Mouse (Mus musculus) MEL (cell line): ENCODE results near the gene Ints4. TPM values are rescaled to one million over a fixed set of nuclear protein-coding genes. Genes with fewer than 3 reads are reported as not detected.

ENCODE experiments used
- DNase-seq: peaks from one replicate; pipeline ENCODE4 v3.0.0; 2011; ENCODE audit warnings: low read depth, low spot score
- H3K27ac ChIP-seq: 2 replicates; pipeline ENCODE4 v1.5.1; 2012; ENCODE audit warnings: low read depth, mild to moderate bottlenecking, control low read depth, low read length, moderate library complexity; ENCODE audit not compliant: control insufficient read depth
- H3K27me3 ChIP-seq, 2 experiments: fragments of 150-350 bp in 1 of 2; sonication (generic) in 1 of 2; 2 replicates each; pipeline ENCODE4 v1.6.1; 2012; ENCODE audit warnings: low read length in 2 of 2, mild to moderate bottlenecking in 2 of 2, improper control_type of control experiment in 1 of 2, moderate library complexity in 1 of 2; ENCODE audit not compliant: insufficient read depth in 2 of 2, control insufficient read depth in 1 of 2
- H3K36me3 ChIP-seq, 2 experiments: 2 replicates each; pipeline ENCODE4 v1.6.1; 2012 to 2014; ENCODE audit warnings: low read length in 2 of 2, improper control_type of control experiment in 1 of 2, inconsistent platforms in 1 of 2, mild to moderate bottlenecking in 1 of 2; ENCODE audit not compliant: insufficient read depth in 2 of 2, control insufficient read depth in 1 of 2
- H3K4me1 ChIP-seq, 2 experiments: fragments of 150-350 bp in 1 of 2; sonication (generic) in 1 of 2; 2 replicates each; pipeline ENCODE4 v1.6.1; 2012; ENCODE audit warnings: low read length in 2 of 2, improper control_type of control experiment in 1 of 2, mild to moderate bottlenecking in 1 of 2; ENCODE audit not compliant: insufficient read depth in 2 of 2, control insufficient read depth in 1 of 2
- H3K4me3 ChIP-seq, 2 experiments: fragments of 150-350 bp in 1 of 2; sonication (generic) in 1 of 2; 2 replicates each; pipeline ENCODE4 v1.5.1; 2012; ENCODE audit warnings: low read depth in 2 of 2, low read length in 2 of 2, mild to moderate bottlenecking in 2 of 2, moderate library complexity in 2 of 2, control low read depth in 1 of 2, improper control_type of control experiment in 1 of 2; ENCODE audit not compliant: control insufficient read depth in 1 of 2, insufficient read depth in 1 of 2
- H3K79me2 ChIP-seq: 2 replicates; pipeline ENCODE4 v1.6.1; 2012; ENCODE audit warnings: mild to moderate bottlenecking, low read length, moderate library complexity; ENCODE audit not compliant: control insufficient read depth, poor library complexity, insufficient read depth
- H3K9ac ChIP-seq: 2 replicates; pipeline ENCODE4 v1.6.1; 2012; ENCODE audit warnings: low read depth, mild to moderate bottlenecking, control low read depth, low read length, moderate library complexity; ENCODE audit not compliant: control insufficient read depth, poor library complexity, severe bottlenecking
- H3K9me3 ChIP-seq: fragments of 150-350 bp; sonication (generic); replicated peaks from 2 replicates; pipeline ENCODE4 v1.6.1; 2012; ENCODE audit warnings: mild to moderate bottlenecking, low read length, improper control_type of control experiment, moderate library complexity; ENCODE audit not compliant: insufficient read depth
- CHD1 ChIP-seq: IDR thresholded peaks from 2 replicates; pipeline ENCODE4 v1.6.1; 2012; ENCODE audit warnings: low read depth, mild to moderate bottlenecking, inconsistent platforms, low read length, improper control_type of control experiment
- EP300 ChIP-seq, 2 experiments: IDR thresholded peaks; 2 replicates each; pipeline ENCODE4 v1.6.1; 2011; ENCODE audit warnings: improper control_type of control experiment in 2 of 2, low read length in 2 of 2, low read depth in 1 of 2, mild to moderate bottlenecking in 1 of 2
- ETS1 ChIP-seq: IDR thresholded peaks from 2 replicates; pipeline ENCODE4 v1.6.1; 2012; ENCODE audit warnings: low read depth, mild to moderate bottlenecking, inconsistent platforms, low read length, improper control_type of control experiment, moderate library complexity
- GABPA ChIP-seq: IDR thresholded peaks from 2 replicates; pipeline ENCODE4 v1.6.1; 2012; ENCODE audit warnings: low read depth, mild to moderate bottlenecking, inconsistent platforms, low read length, improper control_type of control experiment, moderate library complexity
- GATA1 ChIP-seq: IDR thresholded peaks from 2 replicates; pipeline ENCODE4 v1.6.1; 2011; ENCODE audit warnings: low read depth, low read length, improper control_type of control experiment
- KAT2A ChIP-seq: conservative IDR thresholded peaks from 2 replicates; pipeline ENCODE4 v1.6.1; 2012; ENCODE audit warnings: low read depth, low read length, improper control_type of control experiment, inconsistent platforms
- MAZ ChIP-seq: IDR thresholded peaks from 2 replicates; pipeline ENCODE4 v1.6.1; 2012; ENCODE audit warnings: low read depth, mild to moderate bottlenecking, inconsistent platforms, low read length, improper control_type of control experiment
- MEF2A ChIP-seq: IDR thresholded peaks from 2 replicates; pipeline ENCODE4 v1.6.1; 2014; ENCODE audit warnings: low read depth, mild to moderate bottlenecking, inconsistent platforms, low read length, improper control_type of control experiment; ENCODE audit not compliant: poor library complexity, insufficient replicate concordance, severe bottlenecking; ENCODE audit errors: extremely low read depth
- MXI1 ChIP-seq: IDR thresholded peaks from 2 replicates; pipeline ENCODE4 v1.6.1; 2011; ENCODE audit warnings: mild to moderate bottlenecking, low read depth, low read length, improper control_type of control experiment
- MYB ChIP-seq: IDR thresholded peaks from 2 replicates; pipeline ENCODE4 v1.6.1; 2011; ENCODE audit warnings: mild to moderate bottlenecking, low read depth, low read length, improper control_type of control experiment
- MYC ChIP-seq: IDR thresholded peaks from 2 replicates; pipeline ENCODE4 v1.6.1; 2011; ENCODE audit warnings: low read depth, mild to moderate bottlenecking, low read length, improper control_type of control experiment, moderate library complexity
- NELFE ChIP-seq: IDR thresholded peaks from 2 replicates; pipeline ENCODE4 v1.6.1; 2011; ENCODE audit warnings: low read depth, low read length, improper control_type of control experiment
- POLR2AphosphoS2 ChIP-seq: IDR thresholded peaks from 2 replicates; pipeline ENCODE4 v1.6.1; 2011; ENCODE audit warnings: low read length, improper control_type of control experiment
- RAD21 ChIP-seq: IDR thresholded peaks from 2 replicates; pipeline ENCODE4 v1.6.1; 2011; ENCODE audit warnings: mild to moderate bottlenecking, low read depth, low read length, improper control_type of control experiment
- TBP ChIP-seq: IDR thresholded peaks from 2 replicates; pipeline ENCODE4 v1.8.0; 2011; ENCODE audit warnings: low read depth, low read length, improper control_type of control experiment
- TCF12 ChIP-seq: IDR thresholded peaks from 2 replicates; pipeline ENCODE4 v1.6.1; 2014; ENCODE audit warnings: low read depth, mild to moderate bottlenecking, inconsistent platforms, low read length, improper control_type of control experiment, moderate library complexity
- UBTF ChIP-seq: IDR thresholded peaks from 2 replicates; pipeline ENCODE4 v1.6.1; 2012; ENCODE audit warnings: low read depth, mild to moderate bottlenecking, inconsistent platforms, low read length, improper control_type of control experiment, moderate library complexity, borderline replicate concordance; ENCODE audit not compliant: insufficient read depth
- USF1 ChIP-seq: IDR thresholded peaks from 2 replicates; pipeline ENCODE4 v1.6.1; 2014; ENCODE audit warnings: low read depth, mild to moderate bottlenecking, inconsistent platforms, low read length, improper control_type of control experiment, moderate library complexity
- polyA plus RNA-seq, 2 experiments: library from polyadenylated mRNA; stranded (reverse) in 1 of 2; unstranded in 1 of 2; fragments of >175 nt in 1 of 2; fragments of >200 nt in 1 of 2; gene quantifications; 2 replicates each; pipeline versions ENCODE4 v1.2.1 to v1.2.4; 2012; ENCODE audit warnings: low replicate concordance in 2 of 2, low read depth in 1 of 2; ENCODE audit not compliant: insufficient read length in 2 of 2, insufficient read depth in 1 of 2, missing spikeins in 1 of 2
- total RNA-seq: library from RNA; depleted of rRNA; stranded (reverse); fragments of 300-350 nt; gene quantifications from 2 replicates; pipeline ENCODE4 v1.2.3, GENCODE M21; 2012

Gene Ints4
- total and polyA plus RNA-seq, 3 experiments, result 53.7 to 73.9 TPM; not detected in 1

DNA sequence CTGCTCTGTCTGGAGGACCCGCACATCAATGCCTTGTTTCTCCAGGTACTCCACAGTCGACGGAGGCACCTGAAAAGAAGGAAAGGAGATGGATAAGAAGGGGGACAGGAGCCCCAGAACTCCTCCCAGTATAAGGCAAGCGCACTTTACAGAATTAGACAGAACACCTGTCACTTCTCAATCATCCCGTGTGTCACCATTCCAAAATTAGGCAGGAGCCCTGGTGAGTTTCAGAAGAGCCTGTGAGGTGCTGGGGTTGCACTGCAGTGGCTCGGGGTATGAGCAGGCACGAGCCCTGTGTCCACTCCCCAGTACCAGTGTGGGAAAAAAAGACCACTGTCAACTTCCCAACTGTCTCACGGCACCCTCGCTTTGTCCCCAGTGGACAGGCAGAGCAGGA lies 69.9 kb downstream of the Ints4 start:
- Histone ChIP-seq H3K27me3 (no peaks in the 10 kb centered on the region), H3K79me2 (no peaks in the 10 kb centered on the region)

DNA sequence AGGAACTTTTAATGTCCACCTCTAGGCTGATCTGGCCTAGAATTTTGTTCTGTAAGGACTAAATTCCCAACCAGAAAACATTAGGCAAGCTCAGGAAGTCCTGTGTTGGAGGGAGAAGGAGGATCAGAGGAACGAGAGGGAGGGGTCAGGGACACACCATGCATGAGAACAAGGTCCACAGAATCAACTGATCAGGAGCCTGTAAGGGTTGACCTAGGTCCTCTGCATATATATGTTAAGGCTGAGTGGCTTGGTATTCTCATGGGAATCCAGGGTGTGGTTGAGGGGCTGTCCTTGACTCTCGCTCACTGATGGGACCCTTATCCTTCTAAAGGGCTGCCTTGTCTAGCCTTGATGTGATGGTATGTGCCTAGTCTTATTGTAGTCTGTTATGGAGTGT lies 82.8 kb downstream of the Ints4 start:
- H3K27ac ChIP-seq, result no peak overlapping the region
- no peak for DNase-seq
- no peaks in the 10 kb centered on the region for H3K36me3 ChIP-seq
- no peak overlapping the region for H3K9ac ChIP-seq
- H3K79me2 ChIP-seq, result no peaks in the 10 kb centered on the region
- no peaks in the 10 kb centered on the region for H3K4me1 ChIP-seq
- H3K4me3 ChIP-seq, result no peak overlapping the region
- no peaks in the 10 kb centered on the region for H3K9me3 ChIP-seq
- TF ChIP-seq EP300 (IDR thresholded peaks at IDR 0.05; ENCODE audit: low read depth in 1 of 2, low read length in 2 of 2) (no peak), TBP (no peak), ETS1 (no peak), MYB (no peak)
- H3K27me3 ChIP-seq, result no peaks in the 10 kb centered on the region

More for the DNA sequence above, 69.9 kb downstream of the Ints4 start:
- Histone ChIP-seq H3K9ac (no peak overlapping the region), H3K36me3 (no peaks in the 10 kb centered on the region), H3K4me1 (no peaks in the 10 kb centered on the region), H3K27ac (no peak overlapping the region), H3K9me3 (no peaks in the 10 kb centered on the region), H3K4me3 (no peak overlapping the region)
- no peak for DNase-seq
- TF ChIP-seq CHD1 (no peak), EP300 (IDR thresholded peaks at IDR 0.05; ENCODE audit: low read depth in 1 of 2, low read length in 2 of 2) (no peak), ETS1 (no peak), MYB (no peak), TBP (no peak), POLR2AphosphoS2 (no peak), GATA1 (no peak), MAZ (no peak), USF1 (no peak), GABPA (no peak), UBTF (no peak), RAD21 (no peak), TCF12 (no peak), MXI1 (no peak), NELFE (no peak), MEF2A (no peak), KAT2A (no peak), MYC (no peak)
